Mouse (Mus musculus) small intestine, adult 2 months (tissue): ENCODE measurements at regions not wholly inside any gene's neighbourhood (a gene's known extent, or its start where the extent isn't known, plus 50 kb on each side); places are given as distances from the start of the nearest gene placed in this dataset.

Experiments used
- CTCF ChIP-seq: fragments of 200-500 bp; IDR thresholded peaks from 2 replicates; pipeline ENCODE4 v1.5.1; 2012; ENCODE audit warnings: low read depth, mild to moderate bottlenecking, control low read depth, inconsistent platforms, low read length, moderate library complexity, mixed read lengths; ENCODE audit not compliant: insufficient replicate concordance, insufficient read length; ENCODE audit errors: extremely low read depth
- POLR2A ChIP-seq: fragments of 200-500 bp; IDR thresholded peaks from 2 replicates; pipeline ENCODE4 v1.6.1; 2012; ENCODE audit warnings: low read depth, mild to moderate bottlenecking, control low read depth, inconsistent platforms, low read length, moderate library complexity

- TF ChIP-seq CTCF (no peak), POLR2A (no peak)
Measured at GRCm38 (mm10) chr4:54170202-54170931, 344.5 kb downstream of the Tmem38b start.
